Mouse (Mus musculus) testis, adult 2 months (tissue): ENCODE results near the gene Tnip1. TPM values are rescaled to one million over a fixed set of nuclear protein-coding genes. Genes with fewer than 3 reads are reported as not detected.

Experiments
- H3K27ac ChIP-seq: fragments of 200-500 bp; 2 replicates; pipeline ENCODE4 v1.5.1; 2012; ENCODE audit warnings: low read depth, low read length; ENCODE audit not compliant: control insufficient read depth, insufficient read depth
- H3K27me3 ChIP-seq: fragments of 200-500 bp; 2 replicates; pipeline ENCODE4 v1.6.1; 2012; ENCODE audit warnings: mild to moderate bottlenecking, low read length, moderate library complexity; ENCODE audit not compliant: control insufficient read depth, insufficient read depth
- H3K36me3 ChIP-seq: fragments of 200-500 bp; 2 replicates; pipeline ENCODE4 v1.6.1; 2012; ENCODE audit warnings: mild to moderate bottlenecking, low read length; ENCODE audit not compliant: control insufficient read depth, insufficient read depth
- H3K4me1 ChIP-seq: fragments of 200-500 bp; 2 replicates; pipeline ENCODE4 v1.6.1; 2012; ENCODE audit warnings: low read length; ENCODE audit not compliant: control insufficient read depth, insufficient read depth
- H3K4me3 ChIP-seq: fragments of 200-500 bp; 2 replicates; pipeline ENCODE4 v1.5.1; 2012; ENCODE audit warnings: low read depth, mild to moderate bottlenecking, low read length, moderate library complexity, mixed read lengths; ENCODE audit not compliant: control insufficient read depth
- CTCF ChIP-seq: fragments of 200-500 bp; IDR thresholded peaks from 2 replicates; pipeline ENCODE4 v1.5.1; 2012; ENCODE audit warnings: low read depth, mild to moderate bottlenecking, inconsistent platforms, low read length, moderate library complexity; ENCODE audit not compliant: control insufficient read depth, insufficient read depth, insufficient replicate concordance
- POLR2A ChIP-seq: fragments of 200-500 bp; IDR thresholded peaks from 2 replicates; pipeline ENCODE4 v1.6.1; 2012; ENCODE audit warnings: low read depth, mild to moderate bottlenecking, inconsistent platforms, low read length, moderate library complexity; ENCODE audit not compliant: control insufficient read depth
- polyA plus RNA-seq: library from polyadenylated mRNA; depleted of rRNA; stranded (reverse); fragments of >200 nt; gene quantifications from 2 replicates; pipeline ENCODE4 v1.2.3, GENCODE M21; 2012

The Tnip1 gene
- polyA plus RNA-seq, 1 experiment: 5.4 TPM

DNA sequence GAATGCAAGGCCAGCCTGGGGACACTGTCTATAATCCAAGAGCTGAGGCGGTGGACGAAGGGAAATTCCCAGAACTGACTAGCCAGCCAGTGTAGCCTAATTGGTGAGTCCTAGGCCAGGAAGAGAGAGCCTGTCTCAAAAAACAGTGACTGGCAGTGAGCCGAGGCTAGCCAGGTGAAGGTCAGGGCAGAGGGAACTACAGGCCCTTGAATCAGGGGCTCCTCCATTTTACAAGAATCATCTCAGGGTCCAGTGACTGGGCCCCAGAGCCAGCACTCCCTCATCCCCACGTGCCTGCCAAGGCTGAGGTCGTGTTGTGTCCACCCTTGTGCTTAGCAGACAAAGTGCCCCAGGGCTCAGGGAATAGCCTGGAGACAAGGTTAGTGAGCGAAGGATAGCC is 12.0 kb downstream of the Tnip1 start:
- no peak for TF ChIP-seq POLR2A
- TF ChIP-seq CTCF: no peak
- H3K27me3 ChIP-seq: no peaks in the 10 kb centered on the region
- H3K4me1 ChIP-seq: peaks cover 3% of the 10 kb centered on the region; the same call in 1 of the 2 replicates
- H3K36me3 ChIP-seq: no peaks in the 10 kb centered on the region
- no peak overlapping the region for H3K27ac ChIP-seq
- no peak overlapping the region for H3K4me3 ChIP-seq

DNA sequence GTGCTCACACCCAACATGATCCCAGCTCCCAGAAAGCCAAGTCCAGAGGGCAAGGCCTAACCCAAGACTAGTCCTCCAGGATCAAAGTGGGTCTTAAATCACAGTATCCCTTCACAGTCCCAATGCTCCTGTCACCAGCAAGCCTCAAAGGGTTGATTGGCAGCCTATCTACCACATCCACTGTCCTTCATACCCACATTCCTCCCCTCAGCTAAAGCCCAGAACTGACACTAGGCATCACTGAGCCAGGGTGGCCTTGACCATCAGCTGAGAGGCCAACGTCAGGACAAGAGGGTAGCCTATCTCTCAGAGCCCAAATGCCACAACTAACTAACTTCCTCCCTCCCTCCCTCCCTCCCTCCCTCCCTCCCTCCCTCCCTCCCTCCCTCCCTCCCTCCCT is 13.0 kb downstream of the Tnip1 start:
- no peaks in the 10 kb centered on the region for H3K36me3 ChIP-seq
- TF ChIP-seq CTCF (no peak), POLR2A (no peak)
- no peak overlapping the region for H3K27ac ChIP-seq
- H3K4me1 ChIP-seq: peaks cover 3% of the 10 kb centered on the region; the same call in 1 of the 2 replicates
- H3K27me3 ChIP-seq: no peaks in the 10 kb centered on the region
- H3K4me3 ChIP-seq: no peak overlapping the region

- H3K27me3 ChIP-seq: no peaks in the 10 kb centered on the region
- no peaks in the 10 kb centered on the region for H3K36me3 ChIP-seq
- no peak overlapping the region for H3K4me3 ChIP-seq
- no peak overlapping the region for H3K27ac ChIP-seq
- peaks cover 2% of the 10 kb centered on the region; the same call in 1 of the 2 replicates for H3K4me1 ChIP-seq
- no peak for TF ChIP-seq CTCF
- TF ChIP-seq POLR2A: no peak
Measured at GRCm38 (mm10) chr11:54944702-54945101, 18.0 kb downstream of the Tnip1 start.

DNA sequence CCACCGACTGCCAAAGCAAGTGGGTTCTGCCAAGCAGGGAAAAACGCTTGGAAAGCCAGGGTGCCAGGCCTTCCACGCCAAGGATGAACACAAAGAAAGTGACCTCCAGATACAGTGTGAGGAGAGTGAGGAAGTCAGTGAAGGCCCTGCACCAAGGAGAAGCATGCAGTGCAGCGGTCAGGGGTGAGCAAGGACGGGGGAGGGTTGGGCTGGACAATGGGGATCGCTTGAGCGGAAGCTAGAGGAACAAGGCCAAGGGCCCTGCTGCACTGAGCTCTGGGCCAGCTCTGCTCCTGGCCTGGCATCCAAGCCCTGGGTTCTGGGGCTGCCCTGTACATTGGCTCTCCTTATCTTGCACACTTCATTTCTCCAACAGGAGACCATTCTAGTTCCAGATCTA is 22.7 kb downstream of the Tnip1 start:
- H3K27ac ChIP-seq: no peak overlapping the region
- H3K4me1 ChIP-seq: peaks cover 3% of the 10 kb centered on the region; the same call in 1 of the 2 replicates
- TF ChIP-seq POLR2A (no peak), CTCF (no peak)
- no peaks in the 10 kb centered on the region for H3K36me3 ChIP-seq
- H3K27me3 ChIP-seq: no peaks in the 10 kb centered on the region
- no peak overlapping the region for H3K4me3 ChIP-seq

- no peaks in the 10 kb centered on the region for H3K27me3 ChIP-seq
- peaks cover 3% of the 10 kb centered on the region; the same call in 1 of the 2 replicates for H3K4me1 ChIP-seq
- TF ChIP-seq CTCF: no peak
- TF ChIP-seq POLR2A: no peak
- H3K27ac ChIP-seq: no peak overlapping the region
- H3K36me3 ChIP-seq: no peaks in the 10 kb centered on the region
- no peak overlapping the region for H3K4me3 ChIP-seq
Measured at GRCm38 (mm10) chr11:54939501-54939900, 23.2 kb downstream of the Tnip1 start.

DNA sequence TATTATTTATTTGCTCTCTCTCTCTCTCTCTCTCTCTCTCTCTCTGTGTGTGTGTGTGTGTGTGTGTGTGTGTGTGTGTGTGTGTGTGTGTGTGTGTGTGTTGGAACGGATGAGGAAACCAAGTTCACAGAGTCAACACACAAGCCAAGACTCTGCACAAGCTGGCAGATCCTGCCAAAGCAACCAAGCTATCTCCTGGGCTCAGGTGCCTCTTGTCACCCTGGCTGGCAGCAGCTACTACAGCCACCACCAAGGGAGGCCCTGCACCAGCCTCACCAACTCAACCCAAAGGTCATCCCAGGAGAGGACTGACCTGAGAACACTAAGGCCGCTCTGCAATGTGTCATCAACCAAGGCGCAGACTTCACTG is 26.0 kb downstream of the Tnip1 start:
- peaks cover 3% of the 10 kb centered on the region; the same call in 1 of the 2 replicates for H3K4me1 ChIP-seq
- H3K27me3 ChIP-seq: no peaks in the 10 kb centered on the region
- TF ChIP-seq CTCF: no peak
- no peak for TF ChIP-seq POLR2A
- H3K4me3 ChIP-seq: no peak overlapping the region
- H3K27ac ChIP-seq: no peak overlapping the region
- H3K36me3 ChIP-seq: no peaks in the 10 kb centered on the region

GRCm38 (mm10) chr11:54936035-54936770 is 26.5 kb downstream of the Tnip1 start:
- H3K36me3 ChIP-seq: no peaks in the 10 kb centered on the region
- TF ChIP-seq CTCF: no peak
- no peak for TF ChIP-seq POLR2A
- no peak overlapping the region for H3K4me3 ChIP-seq
- H3K27ac ChIP-seq: no peak overlapping the region
- peaks cover 3% of the 10 kb centered on the region; the same call in 1 of the 2 replicates for H3K4me1 ChIP-seq
- no peaks in the 10 kb centered on the region for H3K27me3 ChIP-seq

- Histone ChIP-seq H3K27me3 (no peaks in the 10 kb centered on the region), H3K4me3 (no peak overlapping the region), H3K27ac (no peak overlapping the region), H3K36me3 (no peaks in the 10 kb centered on the region), H3K4me1 (no peaks in the 10 kb centered on the region)
- TF ChIP-seq CTCF: no peak
- no peak for TF ChIP-seq POLR2A
Measured at GRCm38 (mm10) chr11:54934198-54934597, 28.5 kb downstream of the Tnip1 start.
